Mouse (Mus musculus) spleen, adult 2 months (tissue): ENCODE data around the gene Vsx1. TPM values are rescaled to one million over a fixed set of nuclear protein-coding genes. Genes with fewer than 3 reads are reported as not detected.

ENCODE experiments used
- DNase-seq, 2 experiments: peaks; one replicate each; pipeline versions ENCODE4 v3.0.0 to v3.0.0-alpha.2; 2012 to 2021; ENCODE audit warnings: low spot score in 2 of 2, low read depth in 1 of 2
- H3K27ac ChIP-seq: fragments of 200-500 bp; 2 replicates; pipeline ENCODE4 v1.5.1; 2012; ENCODE audit warnings: low read length, inconsistent platforms; ENCODE audit not compliant: insufficient read depth
- H3K27me3 ChIP-seq: fragments of 200-500 bp; 2 replicates; pipeline ENCODE4 v1.6.1; 2012; ENCODE audit warnings: mild to moderate bottlenecking, moderate library complexity, low read length, inconsistent platforms; ENCODE audit not compliant: control insufficient read depth, insufficient read depth
- H3K36me3 ChIP-seq: fragments of 200-500 bp; 2 replicates; pipeline ENCODE4 v1.6.1; 2012; ENCODE audit warnings: mild to moderate bottlenecking, low read length, inconsistent platforms; ENCODE audit not compliant: control insufficient read depth, insufficient read depth
- H3K4me1 ChIP-seq: fragments of 200-500 bp; 2 replicates; pipeline ENCODE4 v1.6.1; 2011; ENCODE audit warnings: inconsistent platforms; ENCODE audit not compliant: control insufficient read depth, insufficient read depth, insufficient read length
- H3K4me3 ChIP-seq: fragments of 200-500 bp; 2 replicates; pipeline ENCODE4 v1.5.1; 2011; ENCODE audit warnings: mild to moderate bottlenecking, inconsistent platforms; ENCODE audit not compliant: insufficient read depth, insufficient read length; ENCODE audit errors: extremely low read depth
- CTCF ChIP-seq: fragments of 200-500 bp; IDR thresholded peaks from 2 replicates; pipeline ENCODE4 v1.5.1; 2011; ENCODE audit warnings: mild to moderate bottlenecking, inconsistent platforms; ENCODE audit not compliant: insufficient read depth, insufficient read length, insufficient replicate concordance; ENCODE audit errors: extremely low read depth
- POLR2A ChIP-seq: fragments of 200-500 bp; IDR thresholded peaks from 2 replicates; pipeline ENCODE4 v1.6.1; 2011; ENCODE audit warnings: low read depth, low read length, inconsistent platforms
- WGBS: fragments of 180-500 bp; shearing (Covaris S2); methylation state at CpG from one replicate; pipeline ENCODE4 v1.1.7; 2018; 5-methylcytosine and 5-hydroxymethylcytosine counted together
- polyA plus RNA-seq: library from polyadenylated mRNA; depleted of rRNA; stranded (reverse); fragments of >200 nt; gene quantifications from 2 replicates; pipeline ENCODE4 v1.2.3, GENCODE M21; 2012

The Vsx1 gene
- polyA plus RNA-seq, 1 experiment = not detected

- TF ChIP-seq CTCF = no peak
- TF ChIP-seq POLR2A = no peak
- Histone ChIP-seq H3K4me1 (peaks cover 39% of the 10 kb centered on the region), H3K27me3 (no peaks in the 10 kb centered on the region), H3K36me3 (no peaks in the 10 kb centered on the region), H3K4me3 (no peak overlapping the region), H3K27ac (peak overlapping the region; percentile 88)
- peak; percentile 64 to 78 for DNase-seq
- 17% methylated on average over 11 of the region's 11 CpGs for WGBS
Measured at GRCm38 (mm10) chr2:150673929-150674328, 15.2 kb downstream of the Vsx1 start.

GRCm38 (mm10) chr2:150671609-150672290 lies 17.4 kb downstream of the Vsx1 start:
- H3K27ac ChIP-seq = peak overlapping the region; percentile 46
- TF ChIP-seq POLR2A = no peak
- no peak for TF ChIP-seq CTCF
- no peaks in the 10 kb centered on the region for H3K36me3 ChIP-seq
- no peak for DNase-seq
- 48% methylated on average over 8 of the region's 8 CpGs for WGBS
- peaks cover 46% of the 10 kb centered on the region for H3K4me1 ChIP-seq
- no peak overlapping the region for H3K4me3 ChIP-seq
- H3K27me3 ChIP-seq = no peaks in the 10 kb centered on the region

GRCm38 (mm10) chr2:150670926-150671325 lies 18.2 kb downstream of the Vsx1 start:
- WGBS = 100% methylated on average over 1 of the region's 1 CpGs
- H3K36me3 ChIP-seq = no peaks in the 10 kb centered on the region
- no peak for DNase-seq
- H3K4me3 ChIP-seq = no peak overlapping the region
- H3K4me1 ChIP-seq = peaks cover 48% of the 10 kb centered on the region
- H3K27ac ChIP-seq = no peak overlapping the region
- no peak for TF ChIP-seq POLR2A
- no peak for TF ChIP-seq CTCF
- no peaks in the 10 kb centered on the region for H3K27me3 ChIP-seq

GRCm38 (mm10) chr2:150669454-150670045 lies 19.6 kb downstream of the Vsx1 start:
- 10% methylated on average over 2 of the region's 2 CpGs for WGBS
- Histone ChIP-seq H3K27me3 (no peaks in the 10 kb centered on the region), H3K4me3 (no peak overlapping the region), H3K27ac (peak overlapping the region; percentile 16), H3K36me3 (no peaks in the 10 kb centered on the region), H3K4me1 (peaks cover 54% of the 10 kb centered on the region)
- peak; percentile 54 to 73 for DNase-seq
- TF ChIP-seq POLR2A (no peak), CTCF (no peak)

- 65% methylated on average over 5 of the region's 5 CpGs for WGBS
- H3K4me3 ChIP-seq = no peak overlapping the region
Measured at GRCm38 (mm10) chr2:150668956-150669355, 20.2 kb downstream of the Vsx1 start.

GRCm38 (mm10) chr2:150667820-150668766 lies 21.1 kb downstream of the Vsx1 start, which contains the start of gene Acss1:
Gene Acss1, minus strand, starts transcription at chr2:150668500.
- H3K36me3 ChIP-seq = no peaks in the 10 kb centered on the region
- H3K4me3 ChIP-seq = peak within 1 kb of the TSS; percentile 90
- H3K27ac ChIP-seq = peak within 1 kb of the TSS; percentile 97
- 1% methylated on average over 61 of the region's 61 CpGs for WGBS
- no peak for TF ChIP-seq CTCF
- TF ChIP-seq POLR2A = peak; percentile 46
- H3K27me3 ChIP-seq = no peaks in the 10 kb centered on the region
- peak in 1 of 2 experiments; percentile 75 for DNase-seq
- H3K4me1 ChIP-seq = peaks cover 45% of the 10 kb centered on the region; the same call in 1 of the 2 replicates

More at GRCm38 (mm10) chr2:150668956-150669355, 20.2 kb downstream of the Vsx1 start:
- Histone ChIP-seq H3K4me1 (peaks cover 49% of the 10 kb centered on the region; the same call in 1 of the 2 replicates), H3K36me3 (no peaks in the 10 kb centered on the region), H3K27me3 (no peaks in the 10 kb centered on the region), H3K27ac (peak overlapping the region; percentile 97)
- TF ChIP-seq CTCF (no peak), POLR2A (no peak)
- DNase-seq = no peak
